Mouse (Mus musculus) brain, embryonic 14.5 days (tissue): ENCODE data around the gene Rtn4rl1.

Experiments used
- CTCF ChIP-seq: fragments of 200-500 bp; IDR thresholded peaks from 2 replicates; pipeline ENCODE4 v1.5.1; 2012; ENCODE audit warnings: inconsistent platforms, mild to moderate bottlenecking, moderate library complexity, borderline replicate concordance; ENCODE audit not compliant: insufficient read depth, insufficient read length; ENCODE audit errors: extremely low read depth
- POLR2A ChIP-seq: fragments of 200-500 bp; IDR thresholded peaks from 2 replicates; pipeline ENCODE4 v1.6.1; 2012; ENCODE audit warnings: mild to moderate bottlenecking, inconsistent platforms, borderline replicate concordance; ENCODE audit not compliant: poor library complexity, insufficient read depth, insufficient read length, severe bottlenecking; ENCODE audit errors: extremely low read depth

- TF ChIP-seq CTCF = no peak
- TF ChIP-seq POLR2A = no peak
Measured at GRCm38 (mm10) chr11:75213372-75214080, 19.9 kb downstream of the Rtn4rl1 start.
